Mouse (Mus musculus): Measurements from ENCODE around the gene Slc24a2. TPM values are rescaled to one million over a fixed set of nuclear protein-coding genes. Genes with fewer than 3 reads are reported as not detected.
A peak's percentile ranks its signal among the peaks of the same experiment; 100 is the strongest.

Gene Slc24a2
- polyA plus RNA-seq, 1 experiment from 2014 or later: 8.2 TPM

DNA sequence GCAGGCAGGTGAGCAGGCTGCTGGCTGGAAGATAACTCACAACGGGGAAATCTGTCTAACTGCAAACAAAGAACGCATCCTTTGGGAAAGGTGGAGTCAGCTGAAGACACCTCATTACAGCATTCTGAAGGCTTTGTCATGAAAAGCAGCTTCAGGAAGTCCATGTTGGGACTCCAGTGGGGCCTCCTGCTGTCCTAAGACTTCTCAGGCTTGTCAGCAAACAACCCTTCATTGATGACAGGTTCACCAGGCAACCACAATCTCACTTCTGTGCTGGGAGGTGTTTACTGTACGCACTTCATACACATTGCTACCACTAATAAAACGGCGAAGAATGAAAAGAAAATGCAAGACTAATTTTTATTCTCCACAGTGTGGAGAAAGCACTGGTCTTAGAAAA is 165.1 kb downstream of the Slc24a2 start:
- ATAC-seq (ENCODE audit: low read depth): no peak
- Histone ChIP-seq H3K9ac (replicated peaks; ENCODE audit: low read depth, low read length) (no peak overlapping the region), H3K27ac (ENCODE audit: low read depth, low read length) (no peak overlapping the region), H3K4me1 (ENCODE audit: control insufficient read depth, insufficient read depth, low read length) (0 out of 2 replicates have a peak, but pooled peaks cover 8% of the 10 kb centered on the region), H3K9me3 (ENCODE audit: control insufficient read depth, low read length) (no peaks in the 10 kb centered on the region), H3K36me3 (ENCODE audit: control insufficient read depth, insufficient read depth, low read length) (no peaks in the 10 kb centered on the region), H3K4me2 (ENCODE audit: low read depth, low read length) (no peak overlapping the region), H3K4me3 (ENCODE audit: low read depth, low read length) (no peak overlapping the region), H3K27me3 (ENCODE audit: control insufficient read depth, insufficient read depth, low read length) (no peaks in the 10 kb centered on the region)
- 86% methylated on average over 5 of the region's 5 CpGs for WGBS

DNA sequence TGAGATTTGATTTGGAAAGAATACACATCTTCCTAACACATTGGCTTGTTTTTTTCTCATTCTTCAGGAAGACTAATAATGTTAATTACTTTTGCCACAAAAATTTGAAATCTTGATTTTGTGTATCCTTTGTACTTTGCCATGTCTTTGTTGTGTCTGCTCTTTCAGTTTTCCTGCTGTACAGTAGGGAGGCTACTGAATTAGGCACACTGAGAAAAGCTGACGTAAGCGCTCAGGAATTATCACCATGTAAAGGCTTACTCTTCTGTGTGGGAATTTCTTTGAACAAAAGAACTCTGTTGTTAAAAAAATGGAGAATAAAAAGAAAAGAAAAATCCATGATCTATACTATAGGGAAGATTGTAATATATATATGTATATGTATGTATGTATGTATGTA is 165.7 kb downstream of the Slc24a2 start:
- Histone ChIP-seq H3K27me3 (ENCODE audit: control insufficient read depth, insufficient read depth, low read length) (no peaks in the 10 kb centered on the region), H3K27ac (ENCODE audit: low read depth, low read length) (no peak overlapping the region), H3K36me3 (ENCODE audit: control insufficient read depth, insufficient read depth, low read length) (no peaks in the 10 kb centered on the region), H3K9me3 (ENCODE audit: control insufficient read depth, low read length) (no peaks in the 10 kb centered on the region), H3K4me1 (ENCODE audit: control insufficient read depth, insufficient read depth, low read length) (0 out of 2 replicates have a peak, but pooled peaks cover 8% of the 10 kb centered on the region), H3K4me2 (ENCODE audit: low read depth, low read length) (no peak overlapping the region), H3K4me3 (ENCODE audit: low read depth, low read length) (no peak overlapping the region), H3K9ac (replicated peaks; ENCODE audit: low read depth, low read length) (no peak overlapping the region)
- no peak for ATAC-seq (ENCODE audit: low read depth)
- 88% methylated on average over 2 of the region's 2 CpGs for WGBS

DNA sequence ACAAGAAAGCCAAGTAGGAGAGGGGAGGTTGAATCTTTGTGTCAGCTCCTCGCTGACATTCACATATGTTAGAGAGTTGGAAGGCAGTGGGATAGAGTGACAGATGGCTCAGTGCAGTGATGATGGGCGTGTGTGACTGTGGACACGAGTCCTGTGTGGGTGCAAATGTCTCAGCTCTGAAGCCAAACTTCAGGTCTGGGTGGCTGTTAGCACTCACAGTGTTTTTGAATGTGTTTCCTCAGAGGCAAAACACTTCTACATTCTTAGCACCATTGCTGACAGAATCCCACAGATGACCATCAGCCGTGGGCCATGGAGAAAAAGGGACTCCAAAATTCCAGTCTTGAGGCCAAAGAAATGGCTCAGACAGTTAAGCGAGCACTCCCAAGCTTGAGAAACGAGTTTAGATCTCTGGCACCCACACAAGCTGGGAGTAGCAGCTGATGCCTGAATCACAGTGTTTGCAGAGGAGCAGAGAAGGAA is 167.5 kb downstream of the Slc24a2 start:
- Histone ChIP-seq H3K4me3 (ENCODE audit: low read depth, low read length) (no peak overlapping the region), H3K9ac (replicated peaks; ENCODE audit: low read depth, low read length) (no peak overlapping the region), H3K4me2 (ENCODE audit: low read depth, low read length) (no peak overlapping the region), H3K9me3 (ENCODE audit: control insufficient read depth, low read length) (no peaks in the 10 kb centered on the region), H3K27ac (ENCODE audit: low read depth, low read length) (no peak overlapping the region), H3K27me3 (ENCODE audit: control insufficient read depth, insufficient read depth, low read length) (no peaks in the 10 kb centered on the region), H3K36me3 (ENCODE audit: control insufficient read depth, insufficient read depth, low read length) (no peaks in the 10 kb centered on the region), H3K4me1 (ENCODE audit: control insufficient read depth, insufficient read depth, low read length) (peaks cover 12% of the 10 kb centered on the region; the same call in 1 of the 2 replicates)
- no peak for ATAC-seq (ENCODE audit: low read depth)
- 68% methylated on average over 6 of the region's 6 CpGs for WGBS

DNA sequence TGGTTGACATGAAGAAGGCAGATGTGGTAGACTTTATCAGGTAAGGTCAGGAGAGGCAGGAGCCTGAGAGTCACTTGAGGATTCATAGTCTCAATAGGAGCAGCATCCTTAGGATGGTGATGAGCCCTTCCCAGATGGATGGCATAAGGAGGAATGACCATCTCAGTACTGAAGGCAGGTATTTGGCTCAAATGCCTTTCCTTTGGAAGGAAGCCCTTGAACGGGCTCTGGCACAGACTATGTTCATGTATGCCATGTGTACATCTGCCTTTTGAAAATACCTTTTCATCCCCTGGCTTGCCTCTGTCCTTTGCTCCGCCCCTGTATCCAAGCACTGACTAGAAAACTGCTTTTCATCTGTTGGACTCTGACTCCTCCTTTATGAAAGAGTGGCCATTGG is 168.6 kb downstream of the Slc24a2 start:
- Histone ChIP-seq H3K27me3 (ENCODE audit: control insufficient read depth, insufficient read depth, low read length) (no peaks in the 10 kb centered on the region), H3K27ac (ENCODE audit: low read depth, low read length) (no peak overlapping the region), H3K4me1 (ENCODE audit: control insufficient read depth, insufficient read depth, low read length) (peaks cover 18% of the 10 kb centered on the region; the same call in 1 of the 2 replicates), H3K9me3 (ENCODE audit: control insufficient read depth, low read length) (no peaks in the 10 kb centered on the region), H3K4me2 (ENCODE audit: low read depth, low read length) (no peak overlapping the region), H3K36me3 (ENCODE audit: control insufficient read depth, insufficient read depth, low read length) (no peaks in the 10 kb centered on the region), H3K9ac (replicated peaks; ENCODE audit: low read depth, low read length) (no peak overlapping the region), H3K4me3 (ENCODE audit: low read depth, low read length) (no peak overlapping the region)
- ATAC-seq (ENCODE audit: low read depth): no peak
- 60% methylated on average over 2 of the region's 2 CpGs for whole genome bisulfite sequencing

DNA sequence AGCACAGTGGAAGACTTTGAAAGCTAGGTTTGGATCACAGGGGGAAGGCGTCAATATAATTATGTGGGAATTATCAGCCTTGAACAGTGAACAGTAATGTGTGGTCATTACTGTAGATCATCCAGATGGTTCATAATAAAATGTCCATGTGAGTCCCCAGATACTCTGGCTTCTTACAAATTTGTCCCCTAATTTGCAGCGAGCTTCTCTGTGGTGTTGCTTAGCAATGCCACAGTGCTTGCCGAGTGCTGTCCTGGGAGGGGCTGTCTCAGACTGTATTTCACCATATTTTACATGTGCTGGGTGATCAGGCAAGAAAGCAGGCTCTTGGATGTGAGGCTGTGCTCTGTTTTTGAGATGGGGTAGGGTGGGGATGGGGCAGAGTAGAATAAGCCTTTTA is 172.7 kb downstream of the Slc24a2 start:
- Histone ChIP-seq H3K4me3 (ENCODE audit: low read depth, low read length) (no peak overlapping the region), H3K27me3 (ENCODE audit: control insufficient read depth, insufficient read depth, low read length) (no peaks in the 10 kb centered on the region), H3K9me3 (ENCODE audit: control insufficient read depth, low read length) (no peaks in the 10 kb centered on the region), H3K4me1 (ENCODE audit: control insufficient read depth, insufficient read depth, low read length) (peaks cover 18% of the 10 kb centered on the region; the same call in 1 of the 2 replicates), H3K9ac (replicated peaks; ENCODE audit: low read depth, low read length) (no peak overlapping the region), H3K4me2 (ENCODE audit: low read depth, low read length) (no peak overlapping the region), H3K27ac (ENCODE audit: low read depth, low read length) (no peak overlapping the region), H3K36me3 (ENCODE audit: control insufficient read depth, insufficient read depth, low read length) (no peaks in the 10 kb centered on the region)
- 18% methylated on average over 3 of the region's 3 CpGs for WGBS
- ATAC-seq (ENCODE audit: low read depth): peak; percentile 75

DNA sequence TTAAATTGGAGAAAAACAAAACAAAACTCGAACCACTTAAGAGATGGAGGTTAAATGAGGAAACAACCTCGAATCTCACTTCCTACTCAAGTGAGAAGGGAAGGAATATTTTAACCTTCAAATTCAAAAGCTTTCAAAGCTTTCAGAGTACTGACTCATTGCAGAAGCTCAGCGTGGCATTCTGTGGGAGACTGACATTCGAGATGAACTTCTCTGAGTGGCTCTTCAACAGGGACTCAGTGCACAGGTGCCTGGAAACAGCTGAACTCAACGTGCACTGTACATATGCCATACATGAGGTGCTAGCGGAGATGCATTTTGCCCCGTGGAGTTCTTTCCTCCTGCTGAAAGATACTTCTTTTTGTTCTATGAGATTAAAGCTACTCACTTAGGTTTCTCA is 174.5 kb downstream of the Slc24a2 start:
- Histone ChIP-seq H3K9me3 (ENCODE audit: control insufficient read depth, low read length) (no peaks in the 10 kb centered on the region), H3K9ac (replicated peaks; ENCODE audit: low read depth, low read length) (no peak overlapping the region), H3K4me1 (ENCODE audit: control insufficient read depth, insufficient read depth, low read length) (peaks cover 10% of the 10 kb centered on the region; the same call in 1 of the 2 replicates), H3K27ac (ENCODE audit: low read depth, low read length) (no peak overlapping the region), H3K36me3 (ENCODE audit: control insufficient read depth, insufficient read depth, low read length) (no peaks in the 10 kb centered on the region), H3K4me2 (ENCODE audit: low read depth, low read length) (no peak overlapping the region), H3K27me3 (ENCODE audit: control insufficient read depth, insufficient read depth, low read length) (no peaks in the 10 kb centered on the region), H3K4me3 (ENCODE audit: low read depth, low read length) (no peak overlapping the region)
- ATAC-seq (ENCODE audit: low read depth): no peak
- 88% methylated on average over 7 of the region's 7 CpGs for WGBS

DNA sequence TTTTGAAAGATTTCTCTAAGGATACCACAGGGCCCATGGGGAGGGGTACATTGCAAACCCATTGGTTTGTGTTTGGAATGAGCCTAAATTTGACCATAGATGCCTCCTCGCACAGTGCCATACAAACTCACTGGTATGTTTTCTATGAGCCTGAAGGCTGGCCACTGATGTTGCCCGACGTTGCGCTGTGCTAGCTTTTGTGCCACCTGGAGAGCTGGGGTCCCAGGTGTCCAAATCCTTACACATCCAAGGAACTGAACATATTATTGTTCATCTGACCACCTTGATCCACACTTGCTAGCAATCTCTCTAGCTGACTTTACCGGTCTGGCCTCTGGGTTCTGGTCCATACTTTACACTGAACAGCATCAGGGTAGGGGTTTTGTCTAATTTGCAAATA is 177.4 kb downstream of the Slc24a2 start:
- H3K4me2 ChIP-seq (ENCODE audit: low read depth, low read length): no peak overlapping the region
- H3K9me3 ChIP-seq (ENCODE audit: control insufficient read depth, low read length): no peaks in the 10 kb centered on the region
- peaks cover 7% of the 10 kb centered on the region; the same call in 1 of the 2 replicates for H3K4me1 ChIP-seq (ENCODE audit: control insufficient read depth, insufficient read depth, low read length)
- no peak for ATAC-seq (ENCODE audit: low read depth)
- no peaks in the 10 kb centered on the region for H3K36me3 ChIP-seq (ENCODE audit: control insufficient read depth, insufficient read depth, low read length)
- no peak overlapping the region for H3K9ac ChIP-seq (replicated peaks; ENCODE audit: low read depth, low read length)
- H3K4me3 ChIP-seq (ENCODE audit: low read depth, low read length): no peak overlapping the region
- H3K27ac ChIP-seq (ENCODE audit: low read depth, low read length): no peak overlapping the region
- WGBS: 95% methylated on average over 5 of the region's 5 CpGs
- H3K27me3 ChIP-seq (ENCODE audit: control insufficient read depth, insufficient read depth, low read length): no peaks in the 10 kb centered on the region

DNA sequence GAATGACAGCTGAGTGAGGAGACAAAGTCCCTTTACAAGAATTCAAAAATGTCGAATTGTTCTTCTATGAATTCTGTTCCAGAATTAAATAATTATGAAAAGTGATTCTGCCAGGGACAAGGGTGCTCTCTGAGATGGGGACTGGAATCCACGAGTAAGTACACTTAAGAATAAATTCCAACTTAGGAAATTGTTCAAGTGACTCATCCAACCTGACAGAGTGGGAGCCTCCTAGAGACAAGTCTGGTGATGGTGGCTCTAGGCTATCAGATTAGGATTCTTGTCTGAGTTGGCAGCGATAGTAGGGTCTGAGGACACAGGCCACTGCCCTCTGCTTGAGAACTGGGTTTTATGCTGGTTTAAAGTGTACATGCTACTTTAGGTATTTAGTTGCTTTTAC is 181.2 kb downstream of the Slc24a2 start:
- Histone ChIP-seq H3K4me3 (ENCODE audit: low read depth, low read length) (no peak overlapping the region), H3K4me1 (ENCODE audit: control insufficient read depth, insufficient read depth, low read length) (no peaks in the 10 kb centered on the region), H3K9me3 (ENCODE audit: control insufficient read depth, low read length) (no peaks in the 10 kb centered on the region), H3K27me3 (ENCODE audit: control insufficient read depth, insufficient read depth, low read length) (no peaks in the 10 kb centered on the region), H3K9ac (replicated peaks; ENCODE audit: low read depth, low read length) (no peak overlapping the region), H3K27ac (ENCODE audit: low read depth, low read length) (no peak overlapping the region), H3K4me2 (ENCODE audit: low read depth, low read length) (no peak overlapping the region), H3K36me3 (ENCODE audit: control insufficient read depth, insufficient read depth, low read length) (no peaks in the 10 kb centered on the region)
- 83% methylated on average over 3 of the region's 3 CpGs for WGBS
- ATAC-seq (ENCODE audit: low read depth): no peak

DNA sequence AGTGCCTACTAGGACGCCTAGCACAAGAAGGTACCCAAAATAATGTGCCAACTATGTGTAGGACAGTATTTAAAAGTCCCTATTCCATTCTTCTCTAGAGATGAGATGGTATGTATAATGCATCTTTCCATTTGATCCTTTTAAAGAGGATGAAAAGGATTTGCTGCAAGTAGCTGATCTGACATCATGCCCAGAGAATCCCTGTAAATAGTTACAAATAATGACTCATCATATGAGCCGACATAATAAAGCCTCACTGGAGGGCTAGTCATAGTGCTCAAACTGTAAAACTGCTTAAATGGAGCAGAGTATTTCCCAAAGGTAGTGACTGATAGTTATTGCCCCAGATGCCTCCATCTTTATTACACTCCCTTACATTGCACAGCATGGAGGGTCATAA is 183.1 kb downstream of the Slc24a2 start:
- no peak for ATAC-seq (ENCODE audit: low read depth)
- Histone ChIP-seq H3K4me2 (ENCODE audit: low read depth, low read length) (no peak overlapping the region), H3K27me3 (ENCODE audit: control insufficient read depth, insufficient read depth, low read length) (no peaks in the 10 kb centered on the region), H3K4me3 (ENCODE audit: low read depth, low read length) (no peak overlapping the region), H3K27ac (ENCODE audit: low read depth, low read length) (no peak overlapping the region), H3K4me1 (ENCODE audit: control insufficient read depth, insufficient read depth, low read length) (no peaks in the 10 kb centered on the region), H3K36me3 (ENCODE audit: control insufficient read depth, insufficient read depth, low read length) (no peaks in the 10 kb centered on the region), H3K9me3 (ENCODE audit: control insufficient read depth, low read length) (no peaks in the 10 kb centered on the region), H3K9ac (replicated peaks; ENCODE audit: low read depth, low read length) (no peak overlapping the region)
- WGBS: 68% methylated on average over 2 of the region's 2 CpGs

Measured in neural tube, embryonic 14.5 days (tissue).